Mouse (Mus musculus) splenic B cell, adult 2 months (primary cell): ENCODE results near the gene Raf1.

Source experiments
- DNase-seq: peaks from one replicate; pipeline ENCODE4 v3.0.0-alpha.2; 2011; ENCODE audit warnings: low read depth, low spot score
- H3K27me3 ChIP-seq: 2 replicates; pipeline ENCODE4 v1.6.1; 2012; ENCODE audit warnings: mild to moderate bottlenecking, low read length, moderate library complexity, mixed read lengths; ENCODE audit not compliant: control insufficient read depth, poor library complexity, insufficient read depth, severe bottlenecking
- H3K36me3 ChIP-seq: 2 replicates; pipeline ENCODE4 v1.6.1; 2012; ENCODE audit warnings: mild to moderate bottlenecking, low read length, moderate library complexity, mixed read lengths; ENCODE audit not compliant: control insufficient read depth, poor library complexity, insufficient read depth, severe bottlenecking

Raf1 gene

DNA sequence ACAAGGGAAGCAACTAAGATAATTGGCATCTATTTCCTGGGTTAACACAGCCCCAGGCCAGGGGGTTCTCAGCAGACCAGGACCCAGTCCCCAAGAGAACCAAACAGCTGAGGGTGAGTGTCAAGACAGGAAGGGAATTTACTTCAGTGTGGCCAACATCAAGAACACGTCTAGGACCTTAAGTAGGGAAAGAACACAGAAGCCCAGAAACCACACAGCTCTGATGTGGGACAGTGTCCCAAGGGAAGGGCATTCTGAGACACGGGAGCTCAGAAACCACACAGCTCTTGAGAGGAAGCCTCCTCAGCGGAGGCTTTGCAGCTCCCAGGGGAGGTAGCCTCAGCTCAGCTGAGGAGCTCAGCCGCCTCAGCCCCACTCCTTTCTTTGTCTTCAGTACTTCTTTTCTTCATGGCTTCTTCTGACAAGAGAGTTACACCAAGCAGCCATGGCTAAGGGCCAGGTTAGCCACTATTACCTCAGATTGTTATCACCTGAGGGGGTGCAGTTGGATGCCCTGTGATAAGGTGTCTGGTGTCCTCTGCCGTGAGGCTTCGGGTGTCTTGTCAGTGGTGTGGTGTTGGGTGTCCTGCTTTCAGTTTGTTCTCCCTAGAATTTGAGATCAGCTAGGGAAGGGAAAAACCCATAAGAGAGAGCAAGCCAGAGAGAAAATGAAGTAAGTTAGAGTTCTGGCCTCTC is 92.9 kb downstream of the Raf1 start:
- Histone ChIP-seq H3K36me3 (no peaks in the 10 kb centered on the region), H3K27me3 (no peaks in the 10 kb centered on the region)
- peak; percentile 46 for DNase-seq

GRCm38 (mm10) chr6:115582328-115583115 is 93.9 kb downstream of the Raf1 start:
- Histone ChIP-seq H3K36me3 (peaks cover 2% of the 10 kb centered on the region; the same call in 1 of the 2 replicates), H3K27me3 (no peaks in the 10 kb centered on the region)
- DNase-seq = peak; percentile 18

- Histone ChIP-seq H3K36me3 (peaks cover 2% of the 10 kb centered on the region; the same call in 1 of the 2 replicates), H3K27me3 (no peaks in the 10 kb centered on the region)
- DNase-seq = no peak
Observed at GRCm38 (mm10) chr6:115580810-115581209, 95.6 kb downstream of the Raf1 start.

DNA sequence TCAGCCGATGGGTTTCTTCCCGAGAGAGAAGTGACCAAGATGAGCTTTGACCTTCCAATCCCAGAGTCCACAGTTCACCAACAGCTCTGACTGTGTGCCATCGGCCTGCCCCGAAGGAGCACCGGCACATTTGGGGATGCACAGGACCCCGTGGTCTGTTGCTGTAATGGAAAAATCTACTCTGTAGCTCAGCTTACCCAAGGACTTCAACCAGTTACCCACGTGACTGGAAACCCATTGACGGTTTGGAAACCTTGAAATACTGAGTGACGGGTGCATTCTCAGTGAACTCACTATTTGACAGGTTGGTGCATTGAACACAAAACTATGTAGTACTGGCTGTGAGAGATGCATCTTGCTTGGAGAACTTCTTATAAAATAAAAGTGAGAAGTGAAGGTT is 98.5 kb downstream of the Raf1 start:
- DNase-seq = no peak
- H3K36me3 ChIP-seq = peaks cover 2% of the 10 kb centered on the region; the same call in 1 of the 2 replicates
- no peaks in the 10 kb centered on the region for H3K27me3 ChIP-seq

DNA sequence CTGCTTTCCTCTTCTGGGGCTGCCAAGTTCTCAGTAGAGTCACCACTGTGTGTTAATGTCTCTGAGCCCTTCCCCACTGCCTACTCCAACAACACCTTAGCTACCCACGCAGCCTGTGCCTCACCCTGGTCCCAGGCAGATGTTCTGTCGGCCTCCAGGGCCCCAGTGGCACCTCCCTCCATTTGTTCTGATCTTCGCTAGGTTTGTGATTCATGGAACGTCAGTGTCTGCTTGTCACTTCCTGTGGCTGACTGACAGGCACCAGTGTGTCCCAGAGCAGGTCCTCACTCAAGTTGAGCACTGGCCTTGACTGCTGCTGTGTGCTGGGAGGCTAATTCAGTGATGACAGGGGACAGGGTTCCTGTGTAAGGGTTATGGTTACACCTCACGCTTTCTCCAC is 99.0 kb downstream of the Raf1 start:
- DNase-seq = no peak
- no peaks in the 10 kb centered on the region for H3K27me3 ChIP-seq
- peaks cover 2% of the 10 kb centered on the region; the same call in 1 of the 2 replicates for H3K36me3 ChIP-seq

DNA sequence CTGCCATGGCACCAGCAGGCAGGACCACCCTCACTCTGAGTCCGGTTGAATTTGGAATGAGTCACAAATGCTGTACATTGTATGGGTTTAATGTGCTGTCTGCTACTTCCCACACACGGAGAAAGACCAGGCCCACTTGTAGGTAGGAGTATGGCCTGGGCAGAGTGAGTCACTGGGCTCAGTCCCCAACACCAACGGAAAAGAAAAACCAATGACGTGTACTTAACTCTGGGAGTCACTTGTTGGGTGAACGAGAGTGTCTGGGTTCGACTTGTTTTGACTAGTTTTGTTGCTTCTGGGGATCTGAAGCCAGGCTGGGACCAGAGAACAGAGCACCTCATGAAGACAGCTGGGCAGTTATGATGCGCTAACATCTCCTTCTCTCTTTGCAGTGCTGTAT is 102.3 kb downstream of the Raf1 start:
- Histone ChIP-seq H3K27me3 (no peaks in the 10 kb centered on the region), H3K36me3 (peaks cover 2% of the 10 kb centered on the region; the same call in 1 of the 2 replicates)
- DNase-seq = no peak
